Mouse (Mus musculus): ENCODE results near the gene Ptprm.

- no peak for TF ChIP-seq GATA1 (IDR thresholded peaks at IDR 0.05; ENCODE audit: low read length)
- TF ChIP-seq TAL1 (IDR thresholded peaks at IDR 0.05; ENCODE audit: low read length), result no peak
Observed at GRCm38 (mm10) chr17:66801831-66802687, 552.2 kb downstream of the Ptprm start.
